Mouse (Mus musculus) embryo, embryonic 9.5 days (tissue): ENCODE measurements around the gene Spire2.

ENCODE experiments used
- DNase-seq: peaks from one replicate; pipeline ENCODE4 v3.0.0-alpha.2; 2017; ENCODE audit errors: extremely low spot score

Gene Spire2

DNA sequence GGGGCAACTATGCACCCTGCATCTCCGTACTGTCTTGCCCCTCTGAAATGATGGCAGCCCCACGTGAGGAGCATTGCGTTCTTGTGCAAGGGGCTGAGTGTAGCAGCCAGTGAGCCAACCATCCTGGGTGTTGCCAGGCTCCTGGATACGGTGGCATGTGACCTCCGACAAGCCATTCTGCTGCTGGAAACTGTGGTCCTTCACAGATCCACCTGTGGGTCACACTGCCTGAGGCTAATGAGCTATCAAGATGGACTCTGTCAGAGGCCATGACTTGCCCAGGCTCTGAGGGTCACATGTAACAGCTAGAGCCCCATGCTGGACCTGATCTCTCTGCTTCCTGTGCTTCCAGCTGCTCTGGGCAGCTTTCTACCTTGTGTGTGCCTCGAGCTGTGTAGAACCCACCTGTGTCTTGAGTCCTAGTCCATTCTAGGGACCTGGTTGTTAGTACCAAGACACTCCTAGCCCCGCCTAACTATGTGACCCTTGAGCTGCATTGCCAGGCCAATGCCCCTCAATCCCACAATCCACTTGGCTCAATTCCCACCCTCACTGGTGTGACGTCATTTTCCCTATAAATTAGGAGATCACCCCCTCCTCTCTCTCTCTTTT, 84.5 kb downstream of the Spire2 start:
- no peak for DNase-seq
